In genomic region chr10:4347591-4347990, GRCm38 (mm10) we compare ENCODE assay signal across 17 mouse cellular contexts. TPM values are rescaled to one million over a fixed set of nuclear protein-coding genes. Genes with fewer than 3 reads are reported as not detected.
DNase-seq lines count a peak whose midpoint lies in the region; ATAC-seq and TF ChIP-seq lines count a peak whose summit lies in the region.
"Had no signal": no experiment of that assay in that cellular context is flagged by ENCODE, and none has a peak within 500 bp of the region (broad histone marks: within the 10 kb centered on the region; RNA-seq: fewer than 3 reads in every experiment).

No protein-coding gene starts in this region.

- in situ Hi-C loops in ES-E14 (cut with MboI; ENCODE audit: low sequenced_read_pairs in 2 of 2, unreplicated experiment in 2 of 2), result no loop called here

- no peak overlapping the region for H3K27ac ChIP-seq in forebrain, embryonic 11.5 days (ENCODE audit: low read depth, low read length)
- no peak overlapping the region for H3K27ac ChIP-seq in forebrain, embryonic 15.5 days (replicated peaks)
- H3K27ac ChIP-seq in kidney, postnatal 0 days, result no peak overlapping the region
- H3K27ac ChIP-seq in ES-E14 (ENCODE audit: insufficient read depth, low read depth, low read length, poor library complexity, severe bottlenecking), result no peak overlapping the region
- no peak overlapping the region for H3K27ac ChIP-seq in neural tube, embryonic 13.5 days (replicated peaks)
- H3K27ac ChIP-seq: embryonic facial prominence, embryonic 10.5 days; heart, adult 2 months; hindbrain, embryonic 10.5 days; intestine, embryonic 15.5 days had no signal

- H3K9ac ChIP-seq in forebrain, embryonic 11.5 days (ENCODE audit: low read length), result no peak overlapping the region
- H3K9ac ChIP-seq in forebrain, embryonic 15.5 days (replicated peaks), result no peak overlapping the region
- H3K9ac ChIP-seq in kidney, postnatal 0 days (ENCODE audit: low read depth, low read length), result no peak overlapping the region
- 0 out of 2 replicates have a peak overlapping the region, but pooled peaks have one; percentile 18 for H3K9ac ChIP-seq in ES-E14 (ENCODE audit: insufficient read depth, low read depth, low read length, poor library complexity, severe bottlenecking)
- no peak overlapping the region for H3K9ac ChIP-seq in neural tube, embryonic 13.5 days

- TF ChIP-seq CTCF in kidney, postnatal 0 days (IDR thresholded peaks at IDR 0.05; ENCODE audit: low read depth), result no peak

- 94% methylated on average over 14 of the region's 14 CpGs for WGBS in forebrain, embryonic 11.5 days
- 98% methylated on average over 14 of the region's 14 CpGs for WGBS in forebrain, embryonic 15.5 days
- WGBS in kidney, postnatal 0 days, result 94% methylated on average over 14 of the region's 14 CpGs
- 97% methylated on average over 14 of the region's 14 CpGs for WGBS in neural tube, embryonic 13.5 days

- no peaks in the 10 kb centered on the region for H3K9me3 ChIP-seq in forebrain, embryonic 11.5 days (ENCODE audit: control insufficient read depth, low read length)
- H3K9me3 ChIP-seq in forebrain, embryonic 15.5 days, result no peaks in the 10 kb centered on the region
- H3K9me3 ChIP-seq in kidney, postnatal 0 days (replicated peaks; ENCODE audit: low read length), result no peaks in the 10 kb centered on the region
- H3K9me3 ChIP-seq in ES-E14 (ENCODE audit: control insufficient read depth, insufficient read depth, low read depth, low read length), result no peaks in the 10 kb centered on the region
- no peaks in the 10 kb centered on the region for H3K9me3 ChIP-seq in neural tube, embryonic 13.5 days
- H3K9me3 ChIP-seq: embryonic facial prominence, embryonic 10.5 days; hindbrain, embryonic 10.5 days; intestine, embryonic 15.5 days had no signal

- no peaks in the 10 kb centered on the region for H3K36me3 ChIP-seq in forebrain, embryonic 11.5 days (ENCODE audit: control insufficient read depth, insufficient read depth, low read length)
- H3K36me3 ChIP-seq in forebrain, embryonic 15.5 days, result no peaks in the 10 kb centered on the region
- no peaks in the 10 kb centered on the region for H3K36me3 ChIP-seq in kidney, postnatal 0 days (ENCODE audit: insufficient read depth, low read length)
- H3K36me3 ChIP-seq in ES-E14 (ENCODE audit: control insufficient read depth, insufficient read depth, low read length, poor library complexity, severe bottlenecking), result peaks cover 7% of the 10 kb centered on the region; the same call in 1 of the 2 replicates
- H3K36me3 ChIP-seq in neural tube, embryonic 13.5 days, result no peaks in the 10 kb centered on the region
- H3K36me3 ChIP-seq: embryonic facial prominence, embryonic 10.5 days; hindbrain, embryonic 10.5 days; intestine, embryonic 15.5 days had no signal

- DNase-seq in forebrain, embryonic 11.5 days (ENCODE audit: low spot score), result peak; percentile 46
- no peak for DNase-seq in kidney, postnatal 0 days (ENCODE audit: low spot score)
- no peak for DNase-seq in kidney, postnatal 14 days
- no peak for DNase-seq in ES-E14 (ENCODE audit: low read depth, low spot score)
- no peak for DNase-seq in layer of hippocampus, adult 11-12 months (ENCODE audit: low spot score)
- DNase-seq: cerebellum, postnatal 25 days; gastrocnemius, postnatal 14 days; heart, adult 2 months; lung, postnatal 14 days; thymus, postnatal 36 days had no signal

- no peak for ATAC-seq in forebrain, embryonic 11.5 days (replicated peaks; ENCODE audit: low FRiP score)
- no peak for ATAC-seq in forebrain, embryonic 15.5 days (replicated peaks)
- ATAC-seq in kidney, postnatal 0 days (replicated peaks; ENCODE audit: low FRiP score, low read depth), result 0 out of 2 replicates have a peak, but pooled peaks have one; percentile 0
- ATAC-seq in neural tube, embryonic 13.5 days (ENCODE audit: low read depth), result 0 out of 2 replicates have a peak, but pooled peaks have one; percentile 9

- no peak overlapping the region for H3K4me3 ChIP-seq in forebrain, embryonic 11.5 days (ENCODE audit: low read depth, low read length)
- no peak overlapping the region for H3K4me3 ChIP-seq in forebrain, embryonic 15.5 days
- H3K4me3 ChIP-seq in kidney, postnatal 0 days (replicated peaks; ENCODE audit: low read depth, low read length), result no peak overlapping the region
- H3K4me3 ChIP-seq in ES-E14 (ENCODE audit: insufficient read depth in 1 of 2, low read depth in 1 of 2, low read length in 2 of 2, poor library complexity in 1 of 2, severe bottlenecking in 1 of 2), result no peak overlapping the region
- H3K4me3 ChIP-seq in neural tube, embryonic 13.5 days, result no peak overlapping the region
- H3K4me3 ChIP-seq: heart, adult 2 months; intestine, embryonic 15.5 days; myocyte had no signal

- no peaks in the 10 kb centered on the region for H3K27me3 ChIP-seq in forebrain, embryonic 11.5 days (ENCODE audit: control insufficient read depth, insufficient read depth, low read length)
- no peaks in the 10 kb centered on the region for H3K27me3 ChIP-seq in forebrain, embryonic 15.5 days
- no peaks in the 10 kb centered on the region for H3K27me3 ChIP-seq in kidney, postnatal 0 days (ENCODE audit: insufficient read depth, low read length)
- H3K27me3 ChIP-seq in neural tube, embryonic 13.5 days, result no peaks in the 10 kb centered on the region
- H3K27me3 ChIP-seq: CH12.LX; intestine, embryonic 15.5 days had no signal

- H3K4me2 ChIP-seq in forebrain, embryonic 11.5 days (ENCODE audit: low read depth, low read length, severe bottlenecking), result no peak overlapping the region
- no peak overlapping the region for H3K4me2 ChIP-seq in forebrain, embryonic 15.5 days (replicated peaks)
- no peak overlapping the region for H3K4me2 ChIP-seq in kidney, postnatal 0 days (ENCODE audit: low read length)
- H3K4me2 ChIP-seq in neural tube, embryonic 13.5 days, result no peak overlapping the region

- no peaks in the 10 kb centered on the region for H3K4me1 ChIP-seq in forebrain, embryonic 11.5 days (replicated peaks; ENCODE audit: control insufficient read depth, insufficient read depth, low read length)
- H3K4me1 ChIP-seq in forebrain, embryonic 15.5 days, result peaks cover 5% of the 10 kb centered on the region; the same call in 1 of the 2 replicates
- H3K4me1 ChIP-seq in kidney, postnatal 0 days (replicated peaks; ENCODE audit: insufficient read depth, low read length), result no peaks in the 10 kb centered on the region
- H3K4me1 ChIP-seq in ES-E14 (ENCODE audit: control insufficient read depth in 2 of 2, insufficient read depth in 2 of 2, low read length in 2 of 2, poor library complexity in 1 of 2), result peaks cover 7 to 9% of the 10 kb centered on the region in 2 experiments; a peak in 3 of 4 replicates
- H3K4me1 ChIP-seq in neural tube, embryonic 13.5 days (replicated peaks), result peaks cover 7% of the 10 kb centered on the region

TF ChIP-seq in ES-E14, 5 proteins besides CTCF, POLR2A, EP300 and RAD21:
- no peak for TF ChIP-seq MAFK (IDR thresholded peaks at IDR 0.05; ENCODE audit: insufficient read depth, low read depth, low read length)
- TF ChIP-seq HCFC1 (IDR thresholded peaks at IDR 0.05; ENCODE audit: borderline replicate concordance, insufficient read depth, low read length), result no peak
- TF ChIP-seq ZC3H11A (IDR thresholded peaks at IDR 0.05; ENCODE audit: borderline replicate concordance, low read depth, low read length), result no peak
- TF ChIP-seq CHD2 (IDR thresholded peaks at IDR 0.05; ENCODE audit: low read depth, low read length), result no peak
- TF ChIP-seq ZNF384 (IDR thresholded peaks at IDR 0.05; ENCODE audit: low read depth, low read length), result no peak

RNA-seq across cellular contexts. Expression of gene Zbtb2, which starts 40.3 kb away (rescaled TPM):
- 21.2 and 21.8 TPM in 2 replicates for polyA plus RNA-seq in forebrain, embryonic 11.5 days (2014; fragmentation: Nextera tagmentation; extraction: Ambion mirVana)
- polyA plus RNA-seq in forebrain, embryonic 15.5 days (2015; fragmentation: Nextera tagmentation; extraction: Ambion mirVana), result 17.8 and 18.4 TPM in 2 replicates
- 13.0 and 13.7 TPM in 2 replicates for polyA plus RNA-seq in kidney, postnatal 0 days (2015; fragmentation: Nextera tagmentation; extraction: Ambion mirVana)
- total RNA-seq in ES-E14 (2012; rRNA removed), result 11.9 and 14.7 TPM in 2 replicates
- polyA plus RNA-seq in neural tube, embryonic 13.5 days (2015; fragmentation: Nextera tagmentation; extraction: Ambion mirVana), result 16.9 and 17.2 TPM in 2 replicates

Comparison
In these comparisons a context has a peak if more than half of its experiments do, and no peak if none do; other contexts are left out.
1. ATAC-seq: peak in kidney, postnatal 0 days (single experiment) and neural tube, embryonic 13.5 days (single experiment); none in forebrain, embryonic 11.5 days (single experiment) and forebrain, embryonic 15.5 days (single experiment).